Mouse (Mus musculus): Measurements from ENCODE around the gene 2010111I01Rik.

DNA sequence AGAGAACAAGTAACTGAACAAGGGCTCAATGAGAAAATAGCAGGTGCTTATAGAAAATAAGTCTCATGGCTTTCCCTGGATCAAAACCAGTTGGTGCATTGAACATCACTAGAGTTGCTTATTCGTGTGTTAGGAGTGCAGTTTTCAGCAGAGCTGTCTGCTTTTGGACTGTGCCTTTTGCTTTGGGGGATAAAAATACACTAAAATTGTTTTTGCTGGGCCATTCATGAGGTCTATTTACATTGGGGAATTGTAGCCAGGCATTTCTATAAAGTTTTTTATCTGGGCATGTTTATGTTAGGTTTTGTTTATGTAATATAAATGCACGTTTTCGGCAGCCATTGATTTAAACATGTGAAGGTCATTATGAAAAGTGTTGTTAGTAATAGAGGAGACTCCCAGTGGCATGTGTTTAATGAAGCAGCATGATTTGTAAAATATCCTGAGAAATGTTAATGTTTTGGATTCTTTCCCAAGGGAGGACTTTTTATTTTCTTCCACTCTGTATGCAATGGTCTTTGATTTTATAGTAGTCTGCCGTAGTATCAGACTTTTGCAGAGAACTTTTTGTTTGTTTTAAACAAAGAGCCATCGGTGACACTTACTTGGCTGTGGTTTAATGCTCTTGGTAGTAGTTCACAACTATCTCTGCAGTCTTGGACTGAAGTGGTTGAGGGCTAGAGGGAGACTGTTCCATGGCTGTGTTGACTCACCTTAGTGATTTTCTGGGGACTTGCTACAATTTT, 146.8 kb downstream of the 2010111I01Rik start:
- TF ChIP-seq CTCF (IDR thresholded peaks at IDR 0.05) (no peak), POLR2A (IDR thresholded peaks at IDR 0.05; ENCODE audit: insufficient read depth, low read depth, low read length) (no peak)

All from heart, adult 2 months (tissue).